Mouse (Mus musculus) brain, embryonic 14.5 days (tissue): Measurements from ENCODE around the gene Traf6.

Source experiments
- CTCF ChIP-seq: fragments of 200-500 bp; IDR thresholded peaks from 2 replicates; pipeline ENCODE4 v1.5.1; 2012; ENCODE audit warnings: inconsistent platforms, mild to moderate bottlenecking, moderate library complexity, borderline replicate concordance; ENCODE audit not compliant: insufficient read depth, insufficient read length; ENCODE audit errors: extremely low read depth
- POLR2A ChIP-seq: fragments of 200-500 bp; IDR thresholded peaks from 2 replicates; pipeline ENCODE4 v1.6.1; 2012; ENCODE audit warnings: mild to moderate bottlenecking, inconsistent platforms, borderline replicate concordance; ENCODE audit not compliant: poor library complexity, insufficient read depth, insufficient read length, severe bottlenecking; ENCODE audit errors: extremely low read depth

DNA sequence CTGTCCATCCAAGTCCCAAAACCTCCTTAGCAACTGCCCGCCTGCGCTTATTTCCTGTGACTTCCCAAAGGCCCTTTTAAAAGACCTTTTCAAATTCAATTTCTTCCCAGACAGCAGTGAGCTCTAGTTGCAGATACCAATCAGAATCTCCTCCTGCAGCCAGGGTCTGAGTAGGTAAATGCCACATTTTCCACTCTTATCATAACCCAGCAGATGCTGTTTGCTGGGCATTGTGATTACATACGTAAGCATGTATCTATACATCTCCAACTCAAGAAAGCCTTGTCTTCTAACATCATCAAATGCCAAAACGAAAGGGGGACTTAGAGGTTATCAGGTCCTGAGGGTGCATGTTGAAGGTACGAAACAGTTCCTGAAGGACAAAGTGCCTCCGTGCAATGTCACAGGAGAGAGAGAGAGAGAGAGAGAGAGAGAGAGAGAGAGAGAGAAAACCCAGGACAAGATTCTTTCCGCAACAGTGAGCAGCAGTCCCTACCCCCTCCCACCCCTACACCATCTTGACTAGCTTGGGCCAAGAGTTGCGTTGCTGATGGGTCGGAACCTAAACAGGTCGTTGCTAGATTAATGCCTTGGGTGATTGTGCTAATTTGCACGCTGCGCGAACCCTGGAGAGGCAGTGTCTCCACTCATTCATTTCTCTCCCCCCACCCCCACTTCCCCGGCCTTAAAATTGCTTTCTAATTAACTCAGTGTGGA, 25.9 kb upstream of the Traf6 start:
- TF ChIP-seq POLR2A = no peak
- TF ChIP-seq CTCF = no peak
